Mouse (Mus musculus): ENCODE results near the gene Hesx1. TPM values are rescaled to one million over a fixed set of nuclear protein-coding genes. Genes with fewer than 3 reads are reported as not detected.
"Not testable (repeated sequence)": the region's sequence is repeated elsewhere in the genome, so short reads cannot be mapped to it uniquely, and the experiment has no call there.

Hesx1 gene
- not detected in 2 replicates for polyA plus RNA-seq (2012; rRNA removed)

GRCm38 (mm10) chr14:26994211-26994741, at the start of gene Hesx1:
TSS of gene Hesx1 (plus strand) at chr14:26994416.
- H3K27ac ChIP-seq (ENCODE audit: control insufficient read depth, insufficient read depth, low read length), result peak within 1 kb of the TSS; percentile 35
- peak within 1 kb of the TSS; percentile 29 for H3K4me3 ChIP-seq (ENCODE audit: control insufficient read depth, insufficient read depth, low read length)
- WGBS, result under 1% methylated on average over 16 of the region's 16 CpGs
- no peaks in the 10 kb centered on the region for H3K36me3 ChIP-seq (ENCODE audit: control insufficient read depth, insufficient read depth, low read length)
- TF ChIP-seq POLR2A (IDR thresholded peaks at IDR 0.05; ENCODE audit: control insufficient read depth, extremely low read depth, insufficient read depth, low read length, poor library complexity) (no peak), CTCF (IDR thresholded peaks at IDR 0.05; ENCODE audit: borderline replicate concordance, control insufficient read depth, extremely low read depth, insufficient read depth, low read length, poor library complexity) (0 out of 2 replicates have a peak, but pooled peaks have one; percentile 13)
- peak; percentile 76 for DNase-seq
- H3K27me3 ChIP-seq (ENCODE audit: control insufficient read depth, insufficient read depth, low read length), result no peaks in the 10 kb centered on the region
- peaks cover 3% of the 10 kb centered on the region for H3K4me1 ChIP-seq (replicated peaks; ENCODE audit: control insufficient read depth, insufficient read depth, low read length)

GRCm38 (mm10) chr14:26956139-26956538, 38.1 kb upstream of the Hesx1 start:
- not testable (repeated sequence) for H3K27me3 ChIP-seq (ENCODE audit: control insufficient read depth, insufficient read depth, low read length); DNase-seq; H3K4me3 ChIP-seq (ENCODE audit: control insufficient read depth, insufficient read depth, low read length); H3K27ac ChIP-seq (ENCODE audit: control insufficient read depth, insufficient read depth, low read length); H3K4me1 ChIP-seq (replicated peaks; ENCODE audit: control insufficient read depth, insufficient read depth, low read length)
- 100% methylated on average over 2 of the region's 2 CpGs for WGBS
- peaks cover 14% of the 10 kb centered on the region for H3K36me3 ChIP-seq (ENCODE audit: control insufficient read depth, insufficient read depth, low read length)

- WGBS, result 82% methylated on average over 1 of the region's 1 CpGs
- no peak for TF ChIP-seq POLR2A (IDR thresholded peaks at IDR 0.05; ENCODE audit: control insufficient read depth, extremely low read depth, insufficient read depth, low read length, poor library complexity)
- no peak for TF ChIP-seq CTCF (IDR thresholded peaks at IDR 0.05; ENCODE audit: borderline replicate concordance, control insufficient read depth, extremely low read depth, insufficient read depth, low read length, poor library complexity)
Observed at GRCm38 (mm10) chr14:26960518-26960917, 33.7 kb upstream of the Hesx1 start.

GRCm38 (mm10) chr14:26969164-26969563, 25.1 kb upstream of the Hesx1 start:
- Histone ChIP-seq H3K27ac (ENCODE audit: control insufficient read depth, insufficient read depth, low read length) (no peak overlapping the region), H3K27me3 (ENCODE audit: control insufficient read depth, insufficient read depth, low read length) (no peaks in the 10 kb centered on the region), H3K36me3 (ENCODE audit: control insufficient read depth, insufficient read depth, low read length) (no peaks in the 10 kb centered on the region), H3K4me3 (ENCODE audit: control insufficient read depth, insufficient read depth, low read length) (no peak overlapping the region), H3K4me1 (replicated peaks; ENCODE audit: control insufficient read depth, insufficient read depth, low read length) (peaks cover 3% of the 10 kb centered on the region)
- 77% methylated on average over 3 of the region's 3 CpGs for WGBS
- TF ChIP-seq POLR2A (IDR thresholded peaks at IDR 0.05; ENCODE audit: control insufficient read depth, extremely low read depth, insufficient read depth, low read length, poor library complexity) (no peak), CTCF (IDR thresholded peaks at IDR 0.05; ENCODE audit: borderline replicate concordance, control insufficient read depth, extremely low read depth, insufficient read depth, low read length, poor library complexity) (no peak)
- DNase-seq, result no peak

More at GRCm38 (mm10) chr14:26960518-26960917, 33.7 kb upstream of the Hesx1 start:
- H3K27me3 ChIP-seq (ENCODE audit: control insufficient read depth, insufficient read depth, low read length), result no peaks in the 10 kb centered on the region
- DNase-seq, result no peak
- H3K4me1 ChIP-seq (replicated peaks; ENCODE audit: control insufficient read depth, insufficient read depth, low read length), result no peaks in the 10 kb centered on the region
- H3K4me3 ChIP-seq (ENCODE audit: control insufficient read depth, insufficient read depth, low read length), result no peak overlapping the region
- H3K36me3 ChIP-seq (ENCODE audit: control insufficient read depth, insufficient read depth, low read length), result peaks cover 18% of the 10 kb centered on the region
- H3K27ac ChIP-seq (ENCODE audit: control insufficient read depth, insufficient read depth, low read length), result no peak overlapping the region

GRCm38 (mm10) chr14:26969856-26970407, 24.3 kb upstream of the Hesx1 start:
- WGBS, result under 1% methylated on average over 62 of the region's 62 CpGs
- DNase-seq, result peak; percentile 64
- peaks cover 3% of the 10 kb centered on the region for H3K4me1 ChIP-seq (replicated peaks; ENCODE audit: control insufficient read depth, insufficient read depth, low read length)
- peak overlapping the region; percentile 20; the same call in 1 of the 2 replicates for H3K27ac ChIP-seq (ENCODE audit: control insufficient read depth, insufficient read depth, low read length)
- no peak for TF ChIP-seq POLR2A (IDR thresholded peaks at IDR 0.05; ENCODE audit: control insufficient read depth, extremely low read depth, insufficient read depth, low read length, poor library complexity)
- TF ChIP-seq CTCF (IDR thresholded peaks at IDR 0.05; ENCODE audit: borderline replicate concordance, control insufficient read depth, extremely low read depth, insufficient read depth, low read length, poor library complexity), result peak; percentile 79
- H3K27me3 ChIP-seq (ENCODE audit: control insufficient read depth, insufficient read depth, low read length), result no peaks in the 10 kb centered on the region
- peak overlapping the region; percentile 79 for H3K4me3 ChIP-seq (ENCODE audit: control insufficient read depth, insufficient read depth, low read length)
- H3K36me3 ChIP-seq (ENCODE audit: control insufficient read depth, insufficient read depth, low read length), result no peaks in the 10 kb centered on the region

- no peaks in the 10 kb centered on the region for H3K36me3 ChIP-seq (ENCODE audit: control insufficient read depth, insufficient read depth, low read length)
- H3K4me3 ChIP-seq (ENCODE audit: control insufficient read depth, insufficient read depth, low read length), result peak overlapping the region; percentile 82
- H3K27ac ChIP-seq (ENCODE audit: control insufficient read depth, insufficient read depth, low read length), result no peak overlapping the region
- WGBS, result under 1% methylated on average over 53 of the region's 53 CpGs
- no peak for TF ChIP-seq CTCF (IDR thresholded peaks at IDR 0.05; ENCODE audit: borderline replicate concordance, control insufficient read depth, extremely low read depth, insufficient read depth, low read length, poor library complexity)
- TF ChIP-seq POLR2A (IDR thresholded peaks at IDR 0.05; ENCODE audit: control insufficient read depth, extremely low read depth, insufficient read depth, low read length, poor library complexity), result peak; percentile 98
- H3K27me3 ChIP-seq (ENCODE audit: control insufficient read depth, insufficient read depth, low read length), result no peaks in the 10 kb centered on the region
- peaks cover 3% of the 10 kb centered on the region for H3K4me1 ChIP-seq (replicated peaks; ENCODE audit: control insufficient read depth, insufficient read depth, low read length)
- DNase-seq, result peak; percentile 97
Observed at GRCm38 (mm10) chr14:26970439-26970932, 23.7 kb upstream of the Hesx1 start.

Data from thymus, adult 2 months (tissue).